Mouse (Mus musculus) liver, postnatal 0 days (tissue): Measurements from ENCODE around the gene Fggy.

Experiments
- CTCF ChIP-seq: sonication (generic); IDR thresholded peaks from 2 replicates; pipeline ENCODE4 v1.5.1; 2016; ENCODE audit warnings: antibody characterized with exemption, low read depth
- EP300 ChIP-seq: IDR thresholded peaks from 2 replicates; pipeline ENCODE4 v1.6.1; 2016; ENCODE audit warnings: antibody characterized with exemption, low read depth, mild to moderate bottlenecking

- TF ChIP-seq CTCF (no peak), EP300 (no peak)
Observed at GRCm38 (mm10) chr4:95791913-95792475, 234.7 kb downstream of the Fggy start.
